Mouse (Mus musculus): ENCODE measurements at regions not wholly inside any gene's neighbourhood (a gene's known extent, or its start where the extent isn't known, plus 50 kb on each side); places are given as distances from the start of the nearest gene placed in this dataset.
"Not testable (repeated sequence)": the region's sequence is repeated elsewhere in the genome, so short reads cannot be mapped to it uniquely, and the experiment has no call there.

- Histone ChIP-seq H3K4me2 (replicated peaks) (no peak overlapping the region), H3K27ac (replicated peaks) (no peak overlapping the region), H3K4me1 (no peaks in the 10 kb centered on the region), H3K9me3 (no peaks in the 10 kb centered on the region), H3K36me3 (no peaks in the 10 kb centered on the region), H3K9ac (replicated peaks) (no peak overlapping the region), H3K27me3 (no peaks in the 10 kb centered on the region), H3K4me3 (no peak overlapping the region)
- 64% methylated on average over 8 of the region's 8 CpGs for WGBS
- ATAC-seq (replicated peaks): peak; percentile 70
Observed at GRCm38 (mm10) chr12:40898414-40899027, 125.4 kb upstream of the Immp2l start.

GRCm38 (mm10) chr12:40905650-40906338 is 118.1 kb upstream of the Immp2l start:
- peak; percentile 60; the same call in 1 of the 2 replicates for ATAC-seq (replicated peaks)
- no peak overlapping the region for H3K4me2 ChIP-seq (replicated peaks)
- no peak overlapping the region for H3K4me3 ChIP-seq
- H3K36me3 ChIP-seq: no peaks in the 10 kb centered on the region
- H3K4me1 ChIP-seq: no peaks in the 10 kb centered on the region
- H3K27me3 ChIP-seq: no peaks in the 10 kb centered on the region
- H3K9ac ChIP-seq (replicated peaks): no peak overlapping the region
- peak overlapping the region; percentile 43; the same call in 1 of the 2 replicates for H3K27ac ChIP-seq (replicated peaks)
- 79% methylated on average over 1 of the region's 1 CpGs for WGBS
- H3K9me3 ChIP-seq: no peaks in the 10 kb centered on the region

- Histone ChIP-seq H3K4me3 (no peak overlapping the region), H3K27ac (replicated peaks) (no peak overlapping the region), H3K27me3 (no peaks in the 10 kb centered on the region), H3K4me2 (replicated peaks) (no peak overlapping the region), H3K9ac (replicated peaks) (no peak overlapping the region), H3K9me3 (no peaks in the 10 kb centered on the region), H3K36me3 (no peaks in the 10 kb centered on the region), H3K4me1 (no peaks in the 10 kb centered on the region)
- ATAC-seq (replicated peaks): no peak
- WGBS: 85% methylated on average over 2 of the region's 2 CpGs
Observed at GRCm38 (mm10) chr12:40906807-40907206, 117.1 kb upstream of the Immp2l start.

GRCm38 (mm10) chr12:40908809-40909795 is 114.8 kb upstream of the Immp2l start:
- no peaks in the 10 kb centered on the region for H3K27me3 ChIP-seq
- H3K4me3 ChIP-seq: no peak overlapping the region
- H3K27ac ChIP-seq (replicated peaks): no peak overlapping the region
- no peak for ATAC-seq (replicated peaks)
- H3K9ac ChIP-seq (replicated peaks): no peak overlapping the region
- H3K4me2 ChIP-seq (replicated peaks): no peak overlapping the region
- no peaks in the 10 kb centered on the region for H3K4me1 ChIP-seq
- WGBS: 60% methylated on average over 9 of the region's 9 CpGs
- H3K36me3 ChIP-seq: no peaks in the 10 kb centered on the region
- H3K9me3 ChIP-seq: no peaks in the 10 kb centered on the region

- ATAC-seq (replicated peaks): no peak
- Histone ChIP-seq H3K27me3 (no peaks in the 10 kb centered on the region), H3K27ac (replicated peaks) (no peak overlapping the region), H3K9ac (replicated peaks) (no peak overlapping the region), H3K36me3 (no peaks in the 10 kb centered on the region), H3K4me3 (no peak overlapping the region), H3K4me2 (replicated peaks) (no peak overlapping the region), H3K9me3 (peaks cover 7% of the 10 kb centered on the region; the same call in 1 of the 2 replicates), H3K4me1 (no peaks in the 10 kb centered on the region)
- 91% methylated on average over 3 of the region's 3 CpGs for WGBS
Observed at GRCm38 (mm10) chr12:40917486-40917885, 106.4 kb upstream of the Immp2l start.

GRCm38 (mm10) chr12:40921988-40922387 is 101.9 kb upstream of the Immp2l start:
- no peak overlapping the region for H3K9ac ChIP-seq (replicated peaks)
- ATAC-seq (replicated peaks): no peak
- 96% methylated on average over 1 of the region's 1 CpGs for WGBS

GRCm38 (mm10) chr12:40926681-40927080 is 97.2 kb upstream of the Immp2l start:
- 89% methylated on average over 1 of the region's 1 CpGs for WGBS
- no peak overlapping the region for H3K27ac ChIP-seq (replicated peaks)
- no peaks in the 10 kb centered on the region for H3K36me3 ChIP-seq
- H3K9me3 ChIP-seq: peaks cover 8% of the 10 kb centered on the region; the same call in 1 of the 2 replicates
- H3K4me2 ChIP-seq (replicated peaks): no peak overlapping the region
- ATAC-seq (replicated peaks): no peak
- no peak overlapping the region for H3K4me3 ChIP-seq
- no peaks in the 10 kb centered on the region for H3K27me3 ChIP-seq
- H3K4me1 ChIP-seq: no peaks in the 10 kb centered on the region
- no peak overlapping the region for H3K9ac ChIP-seq (replicated peaks)

More at GRCm38 (mm10) chr12:40921988-40922387, 101.9 kb upstream of the Immp2l start:
- no peaks in the 10 kb centered on the region for H3K27me3 ChIP-seq
- no peak overlapping the region for H3K4me3 ChIP-seq
- H3K4me1 ChIP-seq: no peaks in the 10 kb centered on the region
- H3K9me3 ChIP-seq: peaks cover 8% of the 10 kb centered on the region; the same call in 1 of the 2 replicates
- no peaks in the 10 kb centered on the region for H3K36me3 ChIP-seq
- H3K27ac ChIP-seq (replicated peaks): no peak overlapping the region
- no peak overlapping the region for H3K4me2 ChIP-seq (replicated peaks)

GRCm38 (mm10) chr12:40929409-40929808 is 94.5 kb upstream of the Immp2l start:
- ATAC-seq (replicated peaks); H3K9ac ChIP-seq (replicated peaks); H3K9me3 ChIP-seq; H3K4me3 ChIP-seq; H3K4me1 ChIP-seq; H3K27ac ChIP-seq (replicated peaks); H3K36me3 ChIP-seq; H3K27me3 ChIP-seq; H3K4me2 ChIP-seq (replicated peaks): not testable (repeated sequence)
- 82% methylated on average over 1 of the region's 1 CpGs for WGBS

- Histone ChIP-seq H3K27me3 (no peaks in the 10 kb centered on the region), H3K4me1 (no peaks in the 10 kb centered on the region), H3K9me3 (no peaks in the 10 kb centered on the region), H3K9ac (replicated peaks) (no peak overlapping the region), H3K4me3 (no peak overlapping the region), H3K36me3 (no peaks in the 10 kb centered on the region), H3K4me2 (replicated peaks) (no peak overlapping the region), H3K27ac (replicated peaks) (no peak overlapping the region)
- ATAC-seq (replicated peaks): no peak
- 86% methylated on average over 2 of the region's 2 CpGs for WGBS
Observed at GRCm38 (mm10) chr12:40935098-40935759, 88.7 kb upstream of the Immp2l start.

GRCm38 (mm10) chr12:40937037-40937436 is 86.9 kb upstream of the Immp2l start:
- no peak overlapping the region for H3K4me3 ChIP-seq
- no peaks in the 10 kb centered on the region for H3K27me3 ChIP-seq
- H3K9me3 ChIP-seq: no peaks in the 10 kb centered on the region
- H3K27ac ChIP-seq (replicated peaks): no peak overlapping the region
- 25% methylated on average over 4 of the region's 4 CpGs for WGBS
- H3K4me1 ChIP-seq: no peaks in the 10 kb centered on the region
- H3K36me3 ChIP-seq: no peaks in the 10 kb centered on the region
- H3K4me2 ChIP-seq (replicated peaks): no peak overlapping the region
- ATAC-seq (replicated peaks): no peak
- H3K9ac ChIP-seq (replicated peaks): no peak overlapping the region

- no peak overlapping the region for H3K27ac ChIP-seq (replicated peaks)
- no peak overlapping the region for H3K9ac ChIP-seq (replicated peaks)
- 82% methylated on average over 6 of the region's 6 CpGs for WGBS
- H3K4me1 ChIP-seq: no peaks in the 10 kb centered on the region
- ATAC-seq (replicated peaks): no peak
- no peak overlapping the region for H3K4me3 ChIP-seq
- no peaks in the 10 kb centered on the region for H3K9me3 ChIP-seq
- no peak overlapping the region for H3K4me2 ChIP-seq (replicated peaks)
- H3K27me3 ChIP-seq: no peaks in the 10 kb centered on the region
- no peaks in the 10 kb centered on the region for H3K36me3 ChIP-seq
Observed at GRCm38 (mm10) chr12:40946888-40947287, 77.0 kb upstream of the Immp2l start.
